Mouse (Mus musculus): ENCODE measurements at regions not wholly inside any gene's neighbourhood (a gene's known extent, or its start where the extent isn't known, plus 50 kb on each side); places are given as distances from the start of the nearest gene placed in this dataset.

GRCm38 (mm10) chr14:104649980-104650379 lies 127.5 kb upstream of the Rnf219 start:
- no peak overlapping the region for H3K27ac ChIP-seq (ENCODE audit: low read length)
- H3K27me3 ChIP-seq (replicated peaks; ENCODE audit: control insufficient read depth, insufficient read depth, low read length) = no peaks in the 10 kb centered on the region
- no peak overlapping the region for H3K4me2 ChIP-seq (ENCODE audit: low read depth, low read length)
- ATAC-seq = no peak
- H3K9me3 ChIP-seq (ENCODE audit: control insufficient read depth, low read length) = no peaks in the 10 kb centered on the region
- no peaks in the 10 kb centered on the region for H3K36me3 ChIP-seq (ENCODE audit: control insufficient read depth, insufficient read depth, low read length)
- no peak overlapping the region for H3K9ac ChIP-seq (ENCODE audit: low read depth, low read length)
- no peak overlapping the region for H3K4me3 ChIP-seq (ENCODE audit: low read length)
- WGBS = 80% methylated on average over 5 of the region's 5 CpGs
- no peaks in the 10 kb centered on the region for H3K4me1 ChIP-seq (ENCODE audit: control insufficient read depth, insufficient read depth, low read length)

- Histone ChIP-seq H3K4me2 (ENCODE audit: low read depth, low read length) (no peak overlapping the region), H3K36me3 (ENCODE audit: control insufficient read depth, insufficient read depth, low read length) (no peaks in the 10 kb centered on the region), H3K4me3 (ENCODE audit: low read length) (no peak overlapping the region), H3K9me3 (ENCODE audit: control insufficient read depth, low read length) (no peaks in the 10 kb centered on the region), H3K27ac (ENCODE audit: low read length) (no peak overlapping the region), H3K27me3 (replicated peaks; ENCODE audit: control insufficient read depth, insufficient read depth, low read length) (no peaks in the 10 kb centered on the region), H3K4me1 (ENCODE audit: control insufficient read depth, insufficient read depth, low read length) (no peaks in the 10 kb centered on the region), H3K9ac (ENCODE audit: low read depth, low read length) (no peak overlapping the region)
- WGBS = 86% methylated on average over 4 of the region's 4 CpGs
- no peak for ATAC-seq
Measured at GRCm38 (mm10) chr14:104644626-104645025, 122.2 kb upstream of the Rnf219 start.

GRCm38 (mm10) chr14:104642783-104643182 lies 120.3 kb upstream of the Rnf219 start:
- Histone ChIP-seq H3K4me1 (ENCODE audit: control insufficient read depth, insufficient read depth, low read length) (no peaks in the 10 kb centered on the region), H3K4me2 (ENCODE audit: low read depth, low read length) (no peak overlapping the region), H3K9ac (ENCODE audit: low read depth, low read length) (no peak overlapping the region), H3K27me3 (replicated peaks; ENCODE audit: control insufficient read depth, insufficient read depth, low read length) (no peaks in the 10 kb centered on the region), H3K36me3 (ENCODE audit: control insufficient read depth, insufficient read depth, low read length) (no peaks in the 10 kb centered on the region), H3K9me3 (ENCODE audit: control insufficient read depth, low read length) (no peaks in the 10 kb centered on the region), H3K4me3 (ENCODE audit: low read length) (no peak overlapping the region), H3K27ac (ENCODE audit: low read length) (no peak overlapping the region)
- WGBS = 43% methylated on average over 6 of the region's 6 CpGs
- no peak for ATAC-seq

GRCm38 (mm10) chr14:104639300-104639699 lies 116.9 kb upstream of the Rnf219 start:
- Histone ChIP-seq H3K9me3 (ENCODE audit: control insufficient read depth, low read length) (no peaks in the 10 kb centered on the region), H3K36me3 (ENCODE audit: control insufficient read depth, insufficient read depth, low read length) (no peaks in the 10 kb centered on the region), H3K9ac (ENCODE audit: low read depth, low read length) (no peak overlapping the region), H3K27ac (ENCODE audit: low read length) (no peak overlapping the region), H3K4me1 (ENCODE audit: control insufficient read depth, insufficient read depth, low read length) (no peaks in the 10 kb centered on the region), H3K4me2 (ENCODE audit: low read depth, low read length) (no peak overlapping the region), H3K4me3 (ENCODE audit: low read length) (no peak overlapping the region), H3K27me3 (replicated peaks; ENCODE audit: control insufficient read depth, insufficient read depth, low read length) (no peaks in the 10 kb centered on the region)
- WGBS = 68% methylated on average over 7 of the region's 7 CpGs
- no peak for ATAC-seq

GRCm38 (mm10) chr14:104611467-104611866 lies 89.0 kb upstream of the Rnf219 start:
- Histone ChIP-seq H3K27ac (ENCODE audit: low read length) (no peak overlapping the region), H3K36me3 (ENCODE audit: control insufficient read depth, insufficient read depth, low read length) (no peaks in the 10 kb centered on the region), H3K9ac (ENCODE audit: low read depth, low read length) (no peak overlapping the region), H3K9me3 (ENCODE audit: control insufficient read depth, low read length) (no peaks in the 10 kb centered on the region), H3K4me2 (ENCODE audit: low read depth, low read length) (no peak overlapping the region), H3K4me1 (ENCODE audit: control insufficient read depth, insufficient read depth, low read length) (no peaks in the 10 kb centered on the region), H3K4me3 (ENCODE audit: low read length) (no peak overlapping the region), H3K27me3 (replicated peaks; ENCODE audit: control insufficient read depth, insufficient read depth, low read length) (no peaks in the 10 kb centered on the region)
- 86% methylated on average over 3 of the region's 3 CpGs for WGBS
- no peak for ATAC-seq

GRCm38 (mm10) chr14:104610378-104610777 lies 87.9 kb upstream of the Rnf219 start:
- Histone ChIP-seq H3K4me2 (ENCODE audit: low read depth, low read length) (no peak overlapping the region), H3K4me1 (ENCODE audit: control insufficient read depth, insufficient read depth, low read length) (no peaks in the 10 kb centered on the region), H3K36me3 (ENCODE audit: control insufficient read depth, insufficient read depth, low read length) (no peaks in the 10 kb centered on the region), H3K4me3 (ENCODE audit: low read length) (no peak overlapping the region), H3K27me3 (replicated peaks; ENCODE audit: control insufficient read depth, insufficient read depth, low read length) (no peaks in the 10 kb centered on the region), H3K9me3 (ENCODE audit: control insufficient read depth, low read length) (no peaks in the 10 kb centered on the region), H3K27ac (ENCODE audit: low read length) (no peak overlapping the region), H3K9ac (ENCODE audit: low read depth, low read length) (no peak overlapping the region)
- no peak for ATAC-seq
- 72% methylated on average over 4 of the region's 4 CpGs for WGBS

GRCm38 (mm10) chr14:104594851-104595250 lies 72.4 kb upstream of the Rnf219 start:
- Histone ChIP-seq H3K4me1 (ENCODE audit: control insufficient read depth, insufficient read depth, low read length) (no peaks in the 10 kb centered on the region), H3K9me3 (ENCODE audit: control insufficient read depth, low read length) (0 out of 2 replicates have a peak, but pooled peaks cover 2% of the 10 kb centered on the region), H3K27me3 (replicated peaks; ENCODE audit: control insufficient read depth, insufficient read depth, low read length) (no peaks in the 10 kb centered on the region), H3K9ac (ENCODE audit: low read depth, low read length) (no peak overlapping the region), H3K36me3 (ENCODE audit: control insufficient read depth, insufficient read depth, low read length) (no peaks in the 10 kb centered on the region), H3K4me2 (ENCODE audit: low read depth, low read length) (no peak overlapping the region), H3K4me3 (ENCODE audit: low read length) (no peak overlapping the region), H3K27ac (ENCODE audit: low read length) (no peak overlapping the region)
- WGBS = 78% methylated on average over 3 of the region's 3 CpGs
- ATAC-seq = no peak
